In the genomic region with DNA sequence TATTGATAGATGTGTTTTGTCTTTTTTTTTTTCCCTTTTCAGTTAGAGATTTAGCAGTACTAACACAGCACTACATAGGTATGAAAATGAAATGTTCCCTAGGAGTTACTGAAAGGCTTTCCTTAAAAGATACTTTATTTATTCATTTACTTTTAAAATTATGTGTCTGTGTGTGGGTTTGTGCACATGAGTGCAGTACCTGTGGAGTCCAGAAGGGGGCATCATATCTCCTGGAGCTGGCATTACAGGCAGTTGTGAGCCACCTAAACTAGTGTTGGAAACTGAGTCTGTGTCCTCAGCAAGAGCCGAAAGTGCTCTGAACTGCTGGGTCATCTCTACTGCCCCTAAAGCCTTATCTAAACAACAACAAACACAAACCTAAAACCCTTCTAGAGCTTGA, we compare ENCODE assay signal across 20 mouse cellular contexts.
DNase-seq lines count a peak whose midpoint lies in the region; ATAC-seq and TF ChIP-seq lines count a peak whose summit lies in the region.
"Had no signal": no experiment of that assay in that cellular context is flagged by ENCODE, and none has a peak within 500 bp of the region (broad histone marks: within the 10 kb centered on the region; RNA-seq: fewer than 3 reads in every experiment).

No protein-coding gene starts in this region.

- no peak overlapping the region for H3K9ac ChIP-seq in kidney, postnatal 0 days (ENCODE audit: low read depth, low read length)
- H3K9ac ChIP-seq in liver, postnatal 0 days (replicated peaks) = no peak overlapping the region
- no peak overlapping the region for H3K9ac ChIP-seq in liver, embryonic 11.5 days (ENCODE audit: low read depth, low read length)
- H3K9ac ChIP-seq in ES-Bruce4 (ENCODE audit: low read depth, poor library complexity, severe bottlenecking) = no peak overlapping the region
- H3K9ac ChIP-seq: embryonic facial prominence, embryonic 13.5 days; forebrain, embryonic 12.5 days; hindbrain, embryonic 13.5 days had no signal

- no peak for ATAC-seq in kidney, postnatal 0 days (replicated peaks; ENCODE audit: low FRiP score, low read depth)
- ATAC-seq in liver, postnatal 0 days = no peak
- no peak for ATAC-seq in liver, embryonic 11.5 days (replicated peaks; ENCODE audit: low FRiP score)
- ATAC-seq: intestine, embryonic 16.5 days; Patski had no signal

- no peak for TF ChIP-seq EP300 in liver, postnatal 0 days (IDR thresholded peaks at IDR 0.05; ENCODE audit: low read depth)
- TF ChIP-seq EP300 in ES-Bruce4 (IDR thresholded peaks at IDR 0.05; ENCODE audit: insufficient read depth, low read depth, low read length) = no peak

- H3K36me3 ChIP-seq in kidney, postnatal 0 days (ENCODE audit: insufficient read depth, low read length) = no peaks in the 10 kb centered on the region
- H3K36me3 ChIP-seq in kidney, adult 2 months (ENCODE audit: control insufficient read depth, insufficient read depth, low read length) = no peaks in the 10 kb centered on the region
- H3K36me3 ChIP-seq in liver, postnatal 0 days (replicated peaks; ENCODE audit: insufficient read depth, low read length) = no peaks in the 10 kb centered on the region
- H3K36me3 ChIP-seq in liver, embryonic 11.5 days (ENCODE audit: control insufficient read depth, insufficient read depth, low read length) = no peaks in the 10 kb centered on the region
- H3K36me3 ChIP-seq in ES-Bruce4 (ENCODE audit: control insufficient read depth, insufficient read depth, low read length, poor library complexity, severe bottlenecking) = no peaks in the 10 kb centered on the region
- H3K36me3 ChIP-seq: embryonic facial prominence, embryonic 13.5 days; forebrain, embryonic 12.5 days; heart, embryonic 10.5 days had no signal

- no peak overlapping the region for H3K27ac ChIP-seq in kidney, postnatal 0 days
- H3K27ac ChIP-seq in kidney, adult 2 months (ENCODE audit: insufficient read depth, low read depth, low read length) = no peak overlapping the region
- H3K27ac ChIP-seq in liver, postnatal 0 days (ENCODE audit: low read depth) = no peak overlapping the region
- no peak overlapping the region for H3K27ac ChIP-seq in liver, embryonic 11.5 days (ENCODE audit: low read depth, low read length)
- H3K27ac ChIP-seq in ES-Bruce4 (ENCODE audit: insufficient read depth, low read length) = no peak overlapping the region
- H3K27ac ChIP-seq: embryonic facial prominence, embryonic 13.5 days; forebrain, embryonic 12.5 days; heart, embryonic 10.5 days; hindbrain, embryonic 13.5 days had no signal

- H3K9me3 ChIP-seq in kidney, postnatal 0 days (replicated peaks; ENCODE audit: low read length) = no peaks in the 10 kb centered on the region
- H3K9me3 ChIP-seq in liver, postnatal 0 days (ENCODE audit: low read length) = peaks cover 4% of the 10 kb centered on the region; the same call in 1 of the 2 replicates
- H3K9me3 ChIP-seq in liver, embryonic 11.5 days (ENCODE audit: control insufficient read depth, low read length) = peaks cover 7% of the 10 kb centered on the region
- H3K9me3 ChIP-seq in ES-Bruce4 (replicated peaks; ENCODE audit: control insufficient read depth, insufficient read depth, low read length, poor library complexity, severe bottlenecking) = no peaks in the 10 kb centered on the region
- H3K9me3 ChIP-seq: embryonic facial prominence, embryonic 13.5 days; forebrain, embryonic 12.5 days; hindbrain, embryonic 13.5 days had no signal

- TF ChIP-seq POLR2A in kidney, adult 2 months (IDR thresholded peaks at IDR 0.05; ENCODE audit: low read depth, low read length) = no peak
- no peak for TF ChIP-seq POLR2A in ES-Bruce4 (IDR thresholded peaks at IDR 0.05; ENCODE audit: insufficient read depth, low read length)
- TF ChIP-seq POLR2A in brain, embryonic 14.5 days (IDR thresholded peaks at IDR 0.05; ENCODE audit: borderline replicate concordance, extremely low read depth, insufficient read depth, insufficient read length, poor library complexity, severe bottlenecking) = no peak

- WGBS in kidney, postnatal 0 days = 82% methylated on average over 1 of the region's 1 CpGs
- 92% methylated on average over 1 of the region's 1 CpGs for WGBS in kidney, adult 2 months
- WGBS in liver, postnatal 0 days (ENCODE audit: insufficient replicate concordance) = 85% methylated on average over 1 of the region's 1 CpGs
- WGBS in liver, embryonic 11.5 days = 89% methylated on average over 1 of the region's 1 CpGs

- no peak for DNase-seq in kidney, postnatal 0 days (ENCODE audit: low spot score)
- DNase-seq in kidney, adult 2 months = no peak
- DNase-seq in liver, postnatal 0 days = no peak
- no peak for DNase-seq in liver, embryonic 11.5 days (ENCODE audit: low spot score)
- no peak for DNase-seq in brain, embryonic 14.5 days (ENCODE audit: low read depth)
- no peak for DNase-seq in MN1 (ENCODE audit: low spot score)
- DNase-seq: adrenal gland, postnatal 10 days; cerebellum, adult 11-12 months; cerebellum, adult 9-10 months; cerebellum, postnatal 25 days; gastrocnemius, postnatal 10 days; heart, adult 18-20 months; heart, postnatal 14 days had no signal

- H3K4me3 ChIP-seq in kidney, postnatal 0 days (replicated peaks; ENCODE audit: low read depth, low read length) = no peak overlapping the region
- no peak overlapping the region for H3K4me3 ChIP-seq in kidney, adult 2 months (ENCODE audit: insufficient read depth, low read depth, low read length)
- no peak overlapping the region for H3K4me3 ChIP-seq in liver, postnatal 0 days (ENCODE audit: low read depth, low read length)
- no peak overlapping the region for H3K4me3 ChIP-seq in liver, embryonic 11.5 days (ENCODE audit: low read depth, low read length)
- no peak overlapping the region for H3K4me3 ChIP-seq in ES-Bruce4 (ENCODE audit: low read depth, low read length)
- H3K4me3 ChIP-seq: embryonic facial prominence, embryonic 13.5 days; forebrain, embryonic 12.5 days; heart, embryonic 10.5 days; hindbrain, embryonic 13.5 days had no signal

- TF ChIP-seq CTCF in kidney, postnatal 0 days (IDR thresholded peaks at IDR 0.05; ENCODE audit: low read depth) = peak; percentile 6; the same call in 1 of the 2 replicates
- TF ChIP-seq CTCF in kidney, adult 2 months (conservative IDR thresholded peaks at IDR 0.05; ENCODE audit: insufficient read depth, insufficient read length, low read depth, low read length) = no peak
- 0 out of 2 replicates have a peak, but pooled peaks have one; percentile 13 for TF ChIP-seq CTCF in liver, postnatal 0 days (IDR thresholded peaks at IDR 0.05; ENCODE audit: low read depth)
- TF ChIP-seq CTCF in ES-Bruce4 (IDR thresholded peaks at IDR 0.05; ENCODE audit: low read depth, low read length) = peak; percentile 7
- peak; percentile 30; the same call in 1 of the 2 replicates for TF ChIP-seq CTCF in brain, embryonic 14.5 days (IDR thresholded peaks at IDR 0.05; ENCODE audit: borderline replicate concordance, extremely low read depth, insufficient read depth, insufficient read length)

- no peaks in the 10 kb centered on the region for H3K27me3 ChIP-seq in kidney, postnatal 0 days (ENCODE audit: insufficient read depth, low read length)
- H3K27me3 ChIP-seq in kidney, adult 2 months (replicated peaks; ENCODE audit: control insufficient read depth, insufficient read depth, low read length) = no peaks in the 10 kb centered on the region
- H3K27me3 ChIP-seq in liver, postnatal 0 days (ENCODE audit: insufficient read depth, low read length) = no peaks in the 10 kb centered on the region
- no peaks in the 10 kb centered on the region for H3K27me3 ChIP-seq in liver, embryonic 11.5 days (replicated peaks; ENCODE audit: control insufficient read depth, insufficient read depth, low read length)
- no peaks in the 10 kb centered on the region for H3K27me3 ChIP-seq in ES-Bruce4 (ENCODE audit: control insufficient read depth, insufficient read depth, low read length, poor library complexity, severe bottlenecking)
- H3K27me3 ChIP-seq: embryonic facial prominence, embryonic 13.5 days; forebrain, embryonic 12.5 days; hindbrain, embryonic 13.5 days; Patski had no signal

- no peak overlapping the region for H3K4me2 ChIP-seq in kidney, postnatal 0 days (ENCODE audit: low read length)
- H3K4me2 ChIP-seq in liver, postnatal 0 days (ENCODE audit: low read depth, low read length) = no peak overlapping the region
- H3K4me2 ChIP-seq in liver, embryonic 11.5 days = no peak overlapping the region
- H3K4me2 ChIP-seq: embryonic facial prominence, embryonic 13.5 days; forebrain, embryonic 12.5 days; hindbrain, embryonic 13.5 days had no signal

- no peaks in the 10 kb centered on the region for H3K4me1 ChIP-seq in kidney, postnatal 0 days (replicated peaks; ENCODE audit: insufficient read depth, low read length)
- no peaks in the 10 kb centered on the region for H3K4me1 ChIP-seq in kidney, adult 2 months (ENCODE audit: control insufficient read depth, insufficient read depth, low read length)
- no peaks in the 10 kb centered on the region for H3K4me1 ChIP-seq in liver, postnatal 0 days (ENCODE audit: insufficient read depth)
- H3K4me1 ChIP-seq in liver, embryonic 11.5 days (replicated peaks; ENCODE audit: control insufficient read depth, insufficient read depth, low read length) = no peaks in the 10 kb centered on the region
- no peaks in the 10 kb centered on the region for H3K4me1 ChIP-seq in ES-Bruce4 (ENCODE audit: control insufficient read depth, insufficient read depth, low read length)
- H3K4me1 ChIP-seq: embryonic facial prominence, embryonic 13.5 days; forebrain, embryonic 12.5 days; heart, embryonic 10.5 days; hindbrain, embryonic 13.5 days had no signal
